Mouse (Mus musculus): ENCODE measurements around the gene Cd52.

Gene Cd52

GRCm38 (mm10) chr4:134118126-134118800, 23.4 kb upstream of the Cd52 start:
- peak; percentile 42 to 48 for DNase-seq

GRCm38 (mm10) chr4:134117012-134117411, 22.1 kb upstream of the Cd52 start:
- peak; percentile 62 to 70 for DNase-seq

- no peak for DNase-seq
Observed at GRCm38 (mm10) chr4:134116501-134116900, 21.6 kb upstream of the Cd52 start.

- DNase-seq = no peak
Observed at GRCm38 (mm10) chr4:134115215-134116144, 20.6 kb upstream of the Cd52 start.

GRCm38 (mm10) chr4:134114038-134114437, 19.2 kb upstream of the Cd52 start:
- DNase-seq = no peak

GRCm38 (mm10) chr4:134113356-134113994, 18.6 kb upstream of the Cd52 start:
- no peak for DNase-seq

GRCm38 (mm10) chr4:134112403-134112802, 17.5 kb upstream of the Cd52 start:
- no peak for DNase-seq

- no peak for DNase-seq
Observed at GRCm38 (mm10) chr4:134110653-134111052, 15.8 kb upstream of the Cd52 start.

GRCm38 (mm10) chr4:134108196-134108595, 13.3 kb upstream of the Cd52 start:
- no peak for DNase-seq

GRCm38 (mm10) chr4:134107730-134108129, 12.8 kb upstream of the Cd52 start:
- DNase-seq = no peak

GRCm38 (mm10) chr4:134106105-134106504, 11.2 kb upstream of the Cd52 start:
- no peak for DNase-seq

GRCm38 (mm10) chr4:134102742-134103119, 7.8 kb upstream of the Cd52 start:
- DNase-seq = no peak

GRCm38 (mm10) chr4:134101979-134102741, 7.3 kb upstream of the Cd52 start, which contains the start of gene Ubxn11:
Gene Ubxn11 (plus strand): TSS chr4:134102570.
- peak; percentile 78 to 82 for DNase-seq

- DNase-seq = peak in 1 of 2 experiments; percentile 46
Observed at GRCm38 (mm10) chr4:134100245-134100644, 5.4 kb upstream of the Cd52 start.

- DNase-seq = peak; percentile 81 to 88
Observed at GRCm38 (mm10) chr4:134098628-134099027, 3.7 kb upstream of the Cd52 start.

- peak; percentile 69 to 71 for DNase-seq
Observed at GRCm38 (mm10) chr4:134097015-134097608, 2.2 kb upstream of the Cd52 start.

- DNase-seq = no peak
Observed at GRCm38 (mm10) chr4:134096120-134096519, 1.2 kb upstream of the Cd52 start.

- DNase-seq = no peak
Observed at GRCm38 (mm10) chr4:134094004-134094564, 798 bp downstream of the Cd52 start.

GRCm38 (mm10) chr4:134092382-134093288, 2.2 kb downstream of the Cd52 start:
- DNase-seq = peak; percentile 74 to 86

GRCm38 (mm10) chr4:134091225-134091529, 3.7 kb downstream of the Cd52 start:
- DNase-seq = no peak
